Mouse (Mus musculus) hindbrain, embryonic 13.5 days (tissue): ENCODE measurements around the gene Zfp341. TPM values are rescaled to one million over a fixed set of nuclear protein-coding genes. Genes with fewer than 3 reads are reported as not detected.

Experiments used
- ATAC-seq: fragments of 200-750 bp; cut with Nextera tagmentation; 2 replicates; pipeline ENCODE4 v1.8.0; 2017; ENCODE audit warnings: moderate TSS enrichment; ENCODE audit not compliant: low FRiP score
- H3K27ac ChIP-seq: fragments of 300-500 bp; sonication (generic); 2 replicates; pipeline ENCODE4 v1.5.1; 2015; ENCODE audit warnings: inconsistent platforms, mild to moderate bottlenecking, moderate library complexity
- H3K27me3 ChIP-seq: fragments of 300-500 bp; sonication (generic); 2 replicates; pipeline ENCODE4 v1.6.1; 2015; ENCODE audit warnings: mild to moderate bottlenecking, inconsistent platforms
- H3K36me3 ChIP-seq: fragments of 300-500 bp; sonication (generic); 2 replicates; pipeline ENCODE4 v1.6.1; 2015; ENCODE audit warnings: mild to moderate bottlenecking, inconsistent platforms
- H3K4me1 ChIP-seq: fragments of 300-500 bp; sonication (generic); replicated peaks from 2 replicates; pipeline ENCODE4 v1.6.1; 2015; ENCODE audit warnings: inconsistent platforms
- H3K4me2 ChIP-seq: fragments of 300-500 bp; sonication (generic); 2 replicates; pipeline ENCODE4 v1.6.1; 2015; ENCODE audit warnings: inconsistent platforms, mild to moderate bottlenecking, moderate library complexity
- H3K4me3 ChIP-seq: fragments of 300-500 bp; sonication (generic); 2 replicates; pipeline ENCODE4 v1.5.1; 2015; ENCODE audit warnings: mild to moderate bottlenecking, inconsistent platforms
- H3K9ac ChIP-seq: fragments of 300-500 bp; sonication (generic); 2 replicates; pipeline ENCODE4 v1.6.1; 2015; ENCODE audit warnings: mild to moderate bottlenecking, inconsistent platforms
- H3K9me3 ChIP-seq: fragments of 300-500 bp; sonication (generic); 2 replicates; pipeline ENCODE4 v1.6.1; 2016; ENCODE audit warnings: inconsistent platforms
- WGBS: fragments of 180-500 bp; shearing (Covaris S2); methylation state at CpG from one replicate; pipeline ENCODE4 v1.1.7; 2015; 5-methylcytosine and 5-hydroxymethylcytosine counted together
- polyA plus RNA-seq: library from polyadenylated mRNA; unstranded; fragments of >200 nt; fragmentation: Nextera tagmentation; extraction: Ambion mirVana; gene quantifications from 2 replicates; pipeline ENCODE4 v1.2.1, GENCODE M21; 2015

Gene Zfp341
- polyA plus RNA-seq, result 1.9 and 2.3 TPM in 2 replicates

DNA sequence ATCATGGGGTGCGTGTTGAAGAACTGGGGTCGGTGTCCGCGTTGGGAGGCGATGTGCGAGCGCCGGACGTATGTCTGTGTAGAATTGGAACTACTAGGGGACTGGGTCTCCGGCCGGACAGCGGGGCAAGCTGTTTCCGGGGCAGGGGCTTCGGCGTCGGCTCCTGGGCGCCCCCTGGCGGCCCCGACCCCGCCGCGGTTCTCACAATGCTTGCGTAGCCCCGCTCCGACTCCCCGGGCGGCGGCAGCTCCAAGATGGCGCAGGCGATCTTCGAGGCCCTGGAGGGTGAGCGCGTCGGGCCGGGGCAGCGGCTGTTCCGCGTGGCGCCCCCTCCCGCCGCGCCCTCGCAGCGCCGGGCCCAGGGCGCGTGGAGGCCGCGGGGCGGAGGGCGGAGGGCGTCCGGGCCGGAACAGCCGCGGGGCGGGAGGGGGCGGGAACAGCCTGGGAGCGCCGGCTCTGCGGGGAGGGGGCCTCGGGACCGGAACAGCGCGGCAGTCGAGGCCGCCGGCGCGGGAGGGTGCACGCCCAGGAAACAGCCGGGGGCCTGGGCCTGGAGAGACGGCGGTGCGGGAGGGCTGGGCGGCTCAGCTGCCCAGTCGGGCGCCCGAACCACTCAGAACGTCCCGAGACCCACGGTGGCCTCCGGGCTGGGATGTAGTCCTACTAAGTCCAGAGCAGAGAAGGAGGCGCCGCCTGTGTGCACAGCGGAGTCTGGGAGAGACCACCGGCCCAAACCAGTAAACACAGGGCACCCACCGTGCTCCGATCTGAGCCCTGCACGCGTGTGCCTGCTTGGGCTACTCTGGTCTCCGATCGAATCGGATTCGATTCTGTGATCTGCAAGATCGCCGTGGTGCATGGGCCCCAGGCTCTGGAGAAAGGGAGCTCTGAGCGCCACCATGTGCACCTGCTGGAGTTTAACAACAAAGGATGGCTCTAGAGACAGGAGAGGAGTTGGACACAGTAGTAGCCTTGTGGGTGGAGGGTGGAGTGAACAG is at the start of gene Zfp341, which contains the start of gene 4930519P11Rik:
TSS of gene Zfp341 (plus strand) at position 180 of the 998 bp plus-strand sequence.
TSS of gene 4930519P11Rik (minus strand) at position 320 of the 998 bp plus-strand sequence.
- H3K4me3 ChIP-seq, result peak within 1 kb of the TSS; percentile 58
- H3K36me3 ChIP-seq, result peaks cover 6% of the 10 kb centered on the region; the same call in 1 of the 2 replicates
- H3K4me2 ChIP-seq, result peak within 1 kb of the TSS; percentile 66
- no peaks in the 10 kb centered on the region for H3K27me3 ChIP-seq
- peak; percentile 94 for ATAC-seq
- H3K4me1 ChIP-seq, result peaks cover 29% of the 10 kb centered on the region
- peak within 1 kb of the TSS; percentile 84 for H3K9ac ChIP-seq
- H3K9me3 ChIP-seq, result no peaks in the 10 kb centered on the region
- under 1% methylated on average over 82 of the region's 98 CpGs for WGBS
- H3K27ac ChIP-seq, result peak within 1 kb of the TSS; percentile 99

DNA sequence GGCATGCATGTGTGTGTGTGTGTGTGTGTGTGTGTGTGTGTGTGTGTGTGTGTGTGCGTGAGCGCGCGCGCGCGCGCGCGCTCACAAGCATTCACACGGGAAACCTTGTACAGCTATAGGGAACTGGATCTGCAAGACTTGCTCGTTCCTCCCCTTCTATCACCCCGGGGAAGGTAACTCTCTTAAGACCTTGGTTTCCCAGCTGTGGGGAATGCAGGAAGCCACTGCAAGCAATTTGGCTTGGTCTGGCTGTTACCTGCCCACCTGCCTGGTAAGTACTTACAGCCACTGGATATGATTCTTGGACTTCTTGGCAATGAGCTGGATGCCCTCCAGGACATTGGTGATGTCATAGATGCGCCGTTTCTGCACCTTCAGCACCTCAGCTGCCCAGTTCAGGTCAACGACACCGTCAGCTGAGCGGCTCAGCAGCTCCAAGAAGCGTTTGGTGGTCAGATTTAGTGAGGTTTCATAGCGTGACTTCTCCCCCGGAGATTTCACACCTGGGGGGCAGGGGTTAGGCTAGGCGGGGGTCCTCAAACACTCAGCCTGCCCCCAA is 49.4 kb upstream of the Zfp341 start:
- H3K4me1 ChIP-seq, result peaks cover 47% of the 10 kb centered on the region
- no peak overlapping the region for H3K27ac ChIP-seq
- no peaks in the 10 kb centered on the region for H3K27me3 ChIP-seq
- no peak for ATAC-seq
- WGBS, result 90% methylated on average over 22 of the region's 22 CpGs
- H3K4me3 ChIP-seq, result no peak overlapping the region
- H3K36me3 ChIP-seq, result no peaks in the 10 kb centered on the region
- no peaks in the 10 kb centered on the region for H3K9me3 ChIP-seq
- no peak overlapping the region for H3K9ac ChIP-seq
- no peak overlapping the region for H3K4me2 ChIP-seq

DNA sequence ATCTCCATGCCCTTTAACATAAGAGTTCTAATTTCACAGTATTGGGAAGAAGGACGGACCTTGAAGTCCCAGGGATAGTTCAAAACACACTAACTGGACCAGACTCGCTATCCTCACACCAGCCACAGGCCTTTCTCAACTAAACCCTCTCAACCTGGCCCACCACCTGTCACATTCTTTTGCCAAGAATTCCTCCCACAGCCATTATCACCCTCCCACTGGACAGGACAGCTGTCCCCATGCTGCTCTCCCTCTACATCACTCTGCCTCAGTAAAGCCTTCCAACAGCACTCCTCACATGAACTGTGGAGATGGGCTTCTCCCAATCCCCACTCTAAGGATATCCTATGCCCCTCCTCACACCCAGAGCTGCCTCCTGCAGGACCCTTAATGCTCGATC is 47.5 kb upstream of the Zfp341 start:
- peaks cover 46% of the 10 kb centered on the region for H3K4me1 ChIP-seq
- ATAC-seq, result no peak
- no peak overlapping the region for H3K27ac ChIP-seq
- H3K4me3 ChIP-seq, result no peak overlapping the region
- no peaks in the 10 kb centered on the region for H3K9me3 ChIP-seq
- H3K27me3 ChIP-seq, result no peaks in the 10 kb centered on the region
- no peaks in the 10 kb centered on the region for H3K36me3 ChIP-seq
- 67% methylated on average over 3 of the region's 3 CpGs for WGBS
- no peak overlapping the region for H3K4me2 ChIP-seq
- H3K9ac ChIP-seq, result peak overlapping the region; percentile 30

DNA sequence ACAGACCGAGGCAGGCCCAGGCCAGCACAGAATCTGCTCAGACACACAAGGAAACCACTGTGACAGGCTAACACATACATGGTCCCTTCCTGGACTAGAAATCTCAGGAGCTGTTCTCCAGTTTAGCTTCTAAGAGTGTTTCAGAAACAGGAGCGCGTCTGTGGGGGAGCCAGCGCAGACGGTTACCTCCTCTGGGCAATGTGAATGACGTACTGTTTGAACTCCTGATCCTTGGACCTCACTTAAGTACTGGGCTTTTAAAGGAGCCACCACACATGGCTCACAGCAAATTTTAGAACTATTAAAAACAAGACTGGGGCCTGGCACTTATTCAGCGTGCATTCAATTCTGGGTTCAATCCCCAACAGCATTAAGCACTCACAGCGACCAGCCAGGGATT is 46.5 kb upstream of the Zfp341 start:
- Histone ChIP-seq H3K27me3 (no peaks in the 10 kb centered on the region), H3K9ac (peak overlapping the region; percentile 8; the same call in 1 of the 2 replicates), H3K27ac (no peak overlapping the region), H3K9me3 (no peaks in the 10 kb centered on the region), H3K4me1 (peaks cover 54% of the 10 kb centered on the region), H3K4me2 (0 out of 2 replicates have a peak overlapping the region, but pooled peaks have one; percentile 3), H3K36me3 (no peaks in the 10 kb centered on the region), H3K4me3 (no peak overlapping the region)
- WGBS, result 46% methylated on average over 8 of the region's 8 CpGs
- ATAC-seq, result no peak

DNA sequence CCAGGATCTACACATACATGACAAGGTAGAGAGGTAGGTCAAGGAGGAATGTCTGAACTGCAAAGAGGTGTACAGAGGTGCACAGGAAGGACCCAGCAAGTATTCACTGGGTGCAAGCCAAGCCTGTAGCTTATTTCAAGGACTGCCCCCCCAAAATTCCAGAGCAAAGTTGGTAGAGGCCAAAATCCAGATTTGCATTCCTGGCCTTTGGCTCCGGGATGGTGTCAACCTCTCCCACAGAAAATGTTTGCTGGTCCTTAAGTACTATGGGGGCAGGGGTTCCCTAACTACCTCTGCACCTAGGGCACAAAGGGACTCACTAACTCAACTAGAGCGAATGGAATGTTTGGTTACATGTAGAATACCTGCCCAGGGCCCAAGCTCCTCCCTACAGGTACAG is 45.3 kb upstream of the Zfp341 start:
- H3K27me3 ChIP-seq, result no peaks in the 10 kb centered on the region
- H3K9me3 ChIP-seq, result no peaks in the 10 kb centered on the region
- no peak for ATAC-seq
- H3K4me3 ChIP-seq, result peak overlapping the region; percentile 63; the same call in 1 of the 2 replicates
- H3K4me2 ChIP-seq, result peak overlapping the region; percentile 83
- peaks cover 54% of the 10 kb centered on the region for H3K4me1 ChIP-seq
- WGBS, result 76% methylated on average over 2 of the region's 2 CpGs
- H3K36me3 ChIP-seq, result no peaks in the 10 kb centered on the region
- H3K9ac ChIP-seq, result peak overlapping the region; percentile 65
- peak overlapping the region; percentile 83 for H3K27ac ChIP-seq

DNA sequence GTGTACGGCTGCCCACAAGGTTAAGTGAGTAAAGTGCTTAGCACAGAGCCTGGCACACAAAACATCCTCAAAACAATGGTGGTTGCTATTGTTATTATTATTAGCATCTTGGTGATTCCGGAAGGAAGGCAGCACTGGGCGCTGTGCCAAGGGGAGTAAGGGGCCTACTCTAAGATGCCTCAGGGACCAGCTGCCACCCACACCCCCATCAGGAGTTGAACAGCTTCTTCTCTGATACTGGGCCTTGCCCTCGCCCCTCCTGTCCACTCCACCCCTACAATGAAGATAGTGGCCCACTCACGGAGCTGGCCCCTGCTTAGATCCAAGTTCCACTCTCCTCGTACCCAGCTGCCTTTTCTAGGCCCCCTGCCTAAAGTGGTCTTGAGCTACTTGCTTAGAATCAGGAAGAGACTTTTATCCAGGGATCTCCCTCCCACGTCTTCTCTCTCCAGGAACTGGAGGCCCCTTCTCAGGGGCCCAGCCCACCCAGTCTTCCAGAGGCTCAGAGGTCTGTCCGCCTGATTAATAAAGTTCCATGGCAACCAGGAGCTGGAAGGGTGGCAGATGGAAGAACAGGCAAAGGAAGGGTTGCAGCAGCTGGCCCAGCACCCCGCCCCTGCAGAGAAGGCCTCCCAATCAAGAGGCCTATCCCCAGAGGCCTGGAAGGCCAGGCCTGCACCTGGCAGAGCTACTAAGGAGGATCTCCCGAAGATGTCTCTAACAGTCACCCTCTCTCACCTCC is 44.6 kb upstream of the Zfp341 start:
- Histone ChIP-seq H3K36me3 (no peaks in the 10 kb centered on the region), H3K9ac (peak overlapping the region; percentile 65), H3K9me3 (no peaks in the 10 kb centered on the region), H3K4me2 (peak overlapping the region; percentile 83), H3K27ac (peak overlapping the region; percentile 83), H3K27me3 (no peaks in the 10 kb centered on the region), H3K4me3 (peak overlapping the region; percentile 63), H3K4me1 (peaks cover 54% of the 10 kb centered on the region)
- 7% methylated on average over 10 of the region's 10 CpGs for WGBS
- ATAC-seq, result peak; percentile 2; the same call in 1 of the 2 replicates

DNA sequence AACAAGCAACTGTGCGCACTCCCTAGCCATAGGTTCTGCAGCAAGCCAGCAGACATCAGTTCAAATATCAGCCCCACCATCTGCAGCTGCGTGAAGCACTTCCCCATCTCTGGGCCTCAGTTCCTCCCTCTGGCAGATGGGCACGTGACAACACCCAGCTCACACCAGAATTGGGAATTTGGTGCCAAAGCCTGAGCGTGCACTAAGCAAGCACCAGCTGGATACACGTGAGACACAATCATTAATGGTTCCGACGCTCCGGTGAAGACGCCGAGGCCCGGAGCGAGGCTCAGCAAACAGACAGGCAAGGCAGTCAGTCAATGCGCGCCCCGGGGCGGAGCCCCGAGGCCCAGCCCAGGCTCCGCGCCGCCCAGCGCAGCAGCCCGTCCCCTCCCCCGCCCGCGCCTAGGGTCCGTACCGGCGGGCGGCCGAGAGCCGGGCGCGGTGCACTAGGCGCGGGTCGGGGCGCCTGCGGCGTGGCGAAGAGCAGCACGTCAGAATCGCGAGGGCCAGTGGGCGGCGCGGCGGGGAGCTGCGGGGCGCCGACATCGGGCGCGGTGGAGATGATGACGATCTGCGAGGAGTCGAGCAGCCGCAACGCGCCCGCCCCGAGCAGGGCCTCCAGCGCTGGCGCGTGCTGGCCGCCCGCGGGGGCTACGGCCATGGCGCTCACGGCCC is 43.9 kb upstream of the Zfp341 start:
- H3K4me1 ChIP-seq, result peaks cover 52% of the 10 kb centered on the region
- H3K27ac ChIP-seq, result peak overlapping the region; percentile 83
- no peaks in the 10 kb centered on the region for H3K27me3 ChIP-seq
- H3K4me2 ChIP-seq, result peak overlapping the region; percentile 83
- peak; percentile 63 for ATAC-seq
- under 1% methylated on average over 52 of the region's 70 CpGs for WGBS
- H3K9me3 ChIP-seq, result no peaks in the 10 kb centered on the region
- peak overlapping the region; percentile 63 for H3K4me3 ChIP-seq
- no peaks in the 10 kb centered on the region for H3K36me3 ChIP-seq
- H3K9ac ChIP-seq, result peak overlapping the region; percentile 65

DNA sequence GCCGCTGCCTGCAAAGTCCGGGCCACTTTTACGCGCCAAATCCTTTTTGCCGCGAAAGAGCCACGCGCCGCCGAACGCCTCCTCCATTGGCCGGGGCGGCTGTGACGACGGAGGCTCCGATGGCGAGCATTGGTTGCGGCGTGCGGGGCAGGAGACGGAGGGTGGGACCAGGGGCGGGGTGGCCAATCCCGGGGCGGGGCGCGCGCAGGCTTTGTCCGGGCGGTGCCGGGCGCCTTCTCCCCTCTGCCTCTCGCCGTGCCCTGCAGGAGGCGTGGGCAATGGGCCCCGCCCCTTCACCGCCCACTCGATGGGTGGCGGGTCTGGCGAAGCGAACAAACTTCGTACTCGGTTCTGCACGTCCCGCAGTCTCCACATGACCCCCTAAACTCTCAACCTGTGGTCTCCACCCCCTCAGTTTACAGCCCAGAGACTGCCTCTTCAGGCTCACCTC is 43.2 kb upstream of the Zfp341 start, which contains the start of gene E2f1:
TSS of gene E2f1 (minus strand) at position 57 of the 451 bp plus-strand sequence.
- Histone ChIP-seq H3K4me1 (peaks cover 52% of the 10 kb centered on the region), H3K4me3 (peak within 1 kb of the TSS; percentile 63), H3K9ac (peak within 1 kb of the TSS; percentile 68), H3K9me3 (no peaks in the 10 kb centered on the region), H3K36me3 (no peaks in the 10 kb centered on the region), H3K27me3 (no peaks in the 10 kb centered on the region), H3K27ac (peak within 1 kb of the TSS; percentile 83), H3K4me2 (peak within 1 kb of the TSS; percentile 83)
- WGBS, result under 1% methylated on average over 42 of the region's 44 CpGs
- peak; percentile 99 for ATAC-seq

DNA sequence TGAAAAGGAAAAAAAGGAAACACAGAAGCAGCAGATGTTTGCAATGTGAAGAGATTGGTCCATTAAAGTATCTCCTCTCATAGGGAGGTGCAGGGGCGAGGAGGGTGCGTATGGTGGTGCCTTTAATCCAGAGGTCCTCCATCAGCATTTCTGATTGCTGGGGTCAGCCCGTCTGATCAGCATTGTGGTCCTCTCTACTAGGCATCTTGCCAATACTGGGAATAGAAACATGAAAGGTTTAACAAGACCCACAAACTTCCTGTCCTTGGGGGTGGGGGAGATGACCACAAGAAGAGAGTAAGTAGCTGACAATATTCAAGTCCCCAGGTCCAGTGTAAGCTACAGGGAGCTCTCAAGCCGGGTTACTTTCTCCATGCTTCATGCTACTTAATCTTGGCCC is 42.4 kb upstream of the Zfp341 start:
- 69% methylated on average over 4 of the region's 4 CpGs for WGBS
- no peaks in the 10 kb centered on the region for H3K9me3 ChIP-seq
- no peaks in the 10 kb centered on the region for H3K36me3 ChIP-seq
- peak overlapping the region; percentile 83 for H3K4me2 ChIP-seq
- H3K9ac ChIP-seq, result no peak overlapping the region
- peaks cover 44% of the 10 kb centered on the region for H3K4me1 ChIP-seq
- peak overlapping the region; percentile 63 for H3K4me3 ChIP-seq
- 0 out of 2 replicates have a peak overlapping the region, but pooled peaks have one; percentile 76 for H3K27ac ChIP-seq
- no peak for ATAC-seq
- no peaks in the 10 kb centered on the region for H3K27me3 ChIP-seq

DNA sequence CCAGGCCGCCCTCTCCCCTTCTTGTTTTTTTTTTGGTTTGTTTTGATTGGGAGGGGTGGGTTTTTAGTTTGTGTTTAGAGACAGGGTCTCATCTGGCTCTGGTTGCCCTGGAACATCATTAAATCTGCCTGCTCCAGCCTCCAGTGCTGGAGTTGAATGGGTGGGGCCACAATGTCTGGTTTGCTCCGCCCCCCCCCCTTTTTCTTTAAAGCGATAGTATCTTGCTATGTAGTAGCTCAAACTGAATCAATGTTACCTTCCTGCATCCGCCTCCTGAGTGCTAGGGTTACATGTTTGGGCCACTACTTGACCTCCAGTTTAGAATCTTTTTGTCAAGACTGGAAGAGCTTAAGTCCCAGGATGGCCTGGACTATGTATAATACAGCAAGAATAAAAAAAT is 41.8 kb upstream of the Zfp341 start:
- no peak for ATAC-seq
- 79% methylated on average over 4 of the region's 4 CpGs for WGBS

DNA sequence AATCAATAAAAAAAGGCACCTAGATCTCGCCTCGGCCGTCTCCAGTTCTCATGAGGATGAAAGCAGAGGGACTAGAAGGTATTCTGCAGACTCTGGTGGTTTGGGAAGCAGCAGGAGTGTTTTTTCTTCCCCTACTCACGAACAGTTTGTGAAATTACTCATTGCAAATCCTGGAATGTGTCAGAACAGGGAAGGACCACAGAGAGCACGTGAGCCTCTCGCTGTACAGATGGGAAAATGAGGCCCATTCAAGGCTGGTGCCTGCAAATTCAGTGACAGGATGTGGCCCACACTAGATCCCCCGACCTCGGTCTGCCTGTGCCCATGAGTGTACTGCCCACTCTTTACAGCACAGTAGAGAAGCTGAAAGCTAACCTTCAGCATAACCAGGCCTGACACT is 41.1 kb upstream of the Zfp341 start:
- H3K36me3 ChIP-seq, result no peaks in the 10 kb centered on the region
- no peak overlapping the region for H3K9ac ChIP-seq
- 74% methylated on average over 8 of the region's 8 CpGs for WGBS
- H3K4me3 ChIP-seq, result no peak overlapping the region
- no peak overlapping the region for H3K27ac ChIP-seq
- H3K4me1 ChIP-seq, result peaks cover 40% of the 10 kb centered on the region
- no peak overlapping the region for H3K4me2 ChIP-seq
- H3K9me3 ChIP-seq, result no peaks in the 10 kb centered on the region
- H3K27me3 ChIP-seq, result no peaks in the 10 kb centered on the region
- ATAC-seq, result no peak

More for the DNA sequence above, 41.8 kb upstream of the Zfp341 start:
- no peaks in the 10 kb centered on the region for H3K27me3 ChIP-seq
- H3K9ac ChIP-seq, result no peak overlapping the region
- peaks cover 39% of the 10 kb centered on the region for H3K4me1 ChIP-seq
- H3K4me3 ChIP-seq, result no peak overlapping the region
- no peak overlapping the region for H3K4me2 ChIP-seq
- H3K27ac ChIP-seq, result no peak overlapping the region
- H3K9me3 ChIP-seq, result no peaks in the 10 kb centered on the region
- no peaks in the 10 kb centered on the region for H3K36me3 ChIP-seq
